In genomic region chr5:24343977-24344436, GRCm38 (mm10) we compare ENCODE assay signal across 8 mouse cellular contexts. TPM values are rescaled to one million over a fixed set of nuclear protein-coding genes. Genes with fewer than 3 reads are reported as not detected.
DNase-seq lines count a peak whose midpoint lies in the region; ATAC-seq and TF ChIP-seq lines count a peak whose summit lies in the region.

No protein-coding gene starts in this region.

- H3K9ac ChIP-seq in lung, embryonic 14.5 days, result no peak overlapping the region
- no peak overlapping the region for H3K9ac ChIP-seq in forebrain, embryonic 15.5 days (replicated peaks)
- H3K9ac ChIP-seq in liver, embryonic 14.5 days (replicated peaks), result no peak overlapping the region
- peak overlapping the region; percentile 51 for H3K9ac ChIP-seq in stomach, embryonic 16.5 days (ENCODE audit: low read length)

- H3K27ac ChIP-seq in lung, embryonic 14.5 days (ENCODE audit: low read depth), result peak overlapping the region; percentile 54; the same call in 1 of the 2 replicates
- H3K27ac ChIP-seq in forebrain, embryonic 15.5 days (replicated peaks), result peak overlapping the region; percentile 87
- no peak overlapping the region for H3K27ac ChIP-seq in liver, embryonic 14.5 days
- peak overlapping the region; percentile 84 for H3K27ac ChIP-seq in stomach, embryonic 16.5 days (ENCODE audit: low read length)

- 17% methylated on average over 2 of the region's 2 CpGs for WGBS in lung, embryonic 14.5 days
- WGBS in forebrain, embryonic 15.5 days, result 7% methylated on average over 2 of the region's 2 CpGs
- WGBS in liver, embryonic 14.5 days (ENCODE audit: insufficient replicate concordance), result 8% methylated on average over 2 of the region's 2 CpGs
- 21% methylated on average over 2 of the region's 2 CpGs for WGBS in stomach, embryonic 16.5 days

- 0 out of 2 replicates have a peak, but pooled peaks have one; percentile 19 for TF ChIP-seq EP300 in liver, embryonic 14.5 days (IDR thresholded peaks at IDR 0.05; ENCODE audit: low read depth)

- H3K4me3 ChIP-seq in lung, embryonic 14.5 days (ENCODE audit: low read depth, low read length), result no peak overlapping the region
- no peak overlapping the region for H3K4me3 ChIP-seq in forebrain, embryonic 15.5 days
- no peak overlapping the region for H3K4me3 ChIP-seq in liver, embryonic 14.5 days (ENCODE audit: insufficient read depth in 1 of 2, low read depth in 2 of 2, low read length in 2 of 2)
- no peak overlapping the region for H3K4me3 ChIP-seq in stomach, embryonic 16.5 days (replicated peaks; ENCODE audit: low read length)

- no peaks in the 10 kb centered on the region for H3K36me3 ChIP-seq in lung, embryonic 14.5 days (ENCODE audit: insufficient read depth)
- no peaks in the 10 kb centered on the region for H3K36me3 ChIP-seq in forebrain, embryonic 15.5 days
- H3K36me3 ChIP-seq in liver, embryonic 14.5 days (replicated peaks; ENCODE audit: control insufficient read depth, insufficient read depth, low read depth), result no peaks in the 10 kb centered on the region
- H3K36me3 ChIP-seq in stomach, embryonic 16.5 days (ENCODE audit: control insufficient read depth, insufficient read depth, low read length), result no peaks in the 10 kb centered on the region

- H3K4me2 ChIP-seq in lung, embryonic 14.5 days, result peak overlapping the region; percentile 43
- H3K4me2 ChIP-seq in forebrain, embryonic 15.5 days (replicated peaks), result peak overlapping the region; percentile 20
- no peak overlapping the region for H3K4me2 ChIP-seq in liver, embryonic 14.5 days (ENCODE audit: low read depth)
- peak overlapping the region; percentile 44 for H3K4me2 ChIP-seq in stomach, embryonic 16.5 days (ENCODE audit: low read depth, low read length)

- H3K27me3 ChIP-seq in lung, embryonic 14.5 days (ENCODE audit: insufficient read depth, low read length), result peaks cover 1% of the 10 kb centered on the region; the same call in 1 of the 2 replicates
- peaks cover under 1% of the 10 kb centered on the region; the same call in 1 of the 2 replicates for H3K27me3 ChIP-seq in forebrain, embryonic 15.5 days
- H3K27me3 ChIP-seq in liver, embryonic 14.5 days (ENCODE audit: control insufficient read depth, insufficient read depth, low read length), result peaks cover 9% of the 10 kb centered on the region
- H3K27me3 ChIP-seq in stomach, embryonic 16.5 days (ENCODE audit: control insufficient read depth, insufficient read depth, low read length), result no peaks in the 10 kb centered on the region

- H3K4me1 ChIP-seq in lung, embryonic 14.5 days (ENCODE audit: insufficient read depth), result peaks cover 50% of the 10 kb centered on the region
- H3K4me1 ChIP-seq in forebrain, embryonic 15.5 days, result peaks cover 51% of the 10 kb centered on the region
- peaks cover 5 to 20% of the 10 kb centered on the region in 2 experiments; a peak in 3 of 4 replicates for H3K4me1 ChIP-seq in liver, embryonic 14.5 days (replicated peaks; ENCODE audit: control insufficient read depth in 2 of 2, insufficient read depth in 2 of 2, low read length in 1 of 2)
- H3K4me1 ChIP-seq in stomach, embryonic 16.5 days (ENCODE audit: control insufficient read depth, insufficient read depth, low read length), result peaks cover 38% of the 10 kb centered on the region

- no peaks in the 10 kb centered on the region for H3K9me3 ChIP-seq in lung, embryonic 14.5 days (ENCODE audit: low read depth, low read length)
- H3K9me3 ChIP-seq in forebrain, embryonic 15.5 days, result no peaks in the 10 kb centered on the region
- H3K9me3 ChIP-seq in liver, embryonic 14.5 days (ENCODE audit: control insufficient read depth, low read length), result no peaks in the 10 kb centered on the region
- no peaks in the 10 kb centered on the region for H3K9me3 ChIP-seq in stomach, embryonic 16.5 days (replicated peaks; ENCODE audit: control insufficient read depth, low read length)

- TF ChIP-seq CTCF in lung, embryonic 14.5 days (IDR thresholded peaks at IDR 0.05; ENCODE audit: low read depth), result no peak
- no peak for TF ChIP-seq CTCF in liver, embryonic 14.5 days (IDR thresholded peaks at IDR 0.05; ENCODE audit: low read depth)

- DNase-seq in lung, embryonic 14.5 days, result peak; percentile 53
- DNase-seq in lung, adult 18-20 months, result no peak
- peak in 2 of 3 experiments; percentile 9 to 11 for DNase-seq in liver, embryonic 14.5 days (ENCODE audit: low read depth in 3 of 3, low spot score in 3 of 3)
- no peak for DNase-seq in cerebellum, postnatal 25 days
- no peak for DNase-seq in left cerebral cortex, postnatal 25 days (ENCODE audit: low spot score in 2 of 2)
- DNase-seq in c-Kit-positive CD71-positive TER-119-positive erythroid progenitor cells, embryonic 14.5 days (ENCODE audit: low spot score), result no peak

- ATAC-seq in lung, embryonic 14.5 days (ENCODE audit: insufficient read depth), result no peak
- ATAC-seq in forebrain, embryonic 15.5 days (replicated peaks), result peak; percentile 24
- peak; percentile 51 for ATAC-seq in liver, embryonic 14.5 days (ENCODE audit: insufficient read depth)
- ATAC-seq in stomach, embryonic 16.5 days (ENCODE audit: insufficient read depth, low FRiP score), result no peak

- intact Hi-C loops in left cerebral cortex, postnatal 25 days (cut with DNase I), result no loop called here

RNA-seq across cellular contexts. Expression of gene Kcnh2, which starts 7.4 kb away (rescaled TPM):
- 3.9 and 5.5 TPM in 2 replicates for polyA plus RNA-seq in lung, embryonic 14.5 days (2014; fragmentation: Nextera tagmentation; extraction: Ambion mirVana)
- 5.2 and 6.4 TPM in 2 replicates for polyA plus RNA-seq in forebrain, embryonic 15.5 days (2015; fragmentation: Nextera tagmentation; extraction: Ambion mirVana)
- polyA plus RNA-seq in liver, embryonic 14.5 days (2012; rRNA removed), result 0.44 and 0.93 TPM in 2 replicates
- polyA plus RNA-seq in liver, embryonic 14.5 days (2014; fragmentation: Nextera tagmentation; extraction: Ambion mirVana), result 0.05 and 0.28 TPM in 2 replicates
- 5.6 and 6.5 TPM in 2 replicates for polyA plus RNA-seq in stomach, embryonic 16.5 days (2015; fragmentation: Nextera tagmentation; extraction: Ambion mirVana)
- total RNA-seq in left cerebral cortex, postnatal 25 days (2021), result 10 to 100 TPM; 22.5 to 30.1 TPM

RNA-seq across cellular contexts. Expression of gene Nos3, which starts 20.6 kb away (rescaled TPM):
- polyA plus RNA-seq in lung, embryonic 14.5 days (2014; fragmentation: Nextera tagmentation; extraction: Ambion mirVana), result 13.8 and 15.7 TPM in 2 replicates
- 7.4 TPM in 2 replicates for polyA plus RNA-seq in forebrain, embryonic 15.5 days (2015; fragmentation: Nextera tagmentation; extraction: Ambion mirVana)
- 1.3 and 1.4 TPM in 2 replicates for polyA plus RNA-seq in liver, embryonic 14.5 days (2012; rRNA removed)
- polyA plus RNA-seq in liver, embryonic 14.5 days (2014; fragmentation: Nextera tagmentation; extraction: Ambion mirVana), result 1.5 TPM in 2 replicates
- 6.5 and 7.3 TPM in 2 replicates for polyA plus RNA-seq in stomach, embryonic 16.5 days (2015; fragmentation: Nextera tagmentation; extraction: Ambion mirVana)
- total RNA-seq in left cerebral cortex, postnatal 25 days (2021), result 1 to 10 TPM; 8.0 to 9.5 TPM

RNA-seq across cellular contexts. Expression of gene Atg9b, which starts 47.9 kb away (rescaled TPM):
- 0.53 and 0.71 TPM in 2 replicates for polyA plus RNA-seq in lung, embryonic 14.5 days (2014; fragmentation: Nextera tagmentation; extraction: Ambion mirVana)
- polyA plus RNA-seq in forebrain, embryonic 15.5 days (2015; fragmentation: Nextera tagmentation; extraction: Ambion mirVana), result 0.64 and 0.93 TPM in 2 replicates
- polyA plus RNA-seq in liver, embryonic 14.5 days (2012; rRNA removed), result 0.42 and 0.57 TPM in 2 replicates
- 0.14 and 0.35 TPM in 2 replicates for polyA plus RNA-seq in liver, embryonic 14.5 days (2014; fragmentation: Nextera tagmentation; extraction: Ambion mirVana)
- polyA plus RNA-seq in stomach, embryonic 16.5 days (2015; fragmentation: Nextera tagmentation; extraction: Ambion mirVana), result 4.2 and 5.9 TPM in 2 replicates
- total RNA-seq in left cerebral cortex, postnatal 25 days (2021), result 1 to 10 TPM; 2.3 to 3.0 TPM

RNA-seq across cellular contexts. Expression of gene Abcb8, which starts 49.5 kb away (rescaled TPM):
- 39.4 and 43.5 TPM in 2 replicates for polyA plus RNA-seq in lung, embryonic 14.5 days (2014; fragmentation: Nextera tagmentation; extraction: Ambion mirVana)
- 47.9 and 48.7 TPM in 2 replicates for polyA plus RNA-seq in forebrain, embryonic 15.5 days (2015; fragmentation: Nextera tagmentation; extraction: Ambion mirVana)
- 16.9 and 20.4 TPM in 2 replicates for polyA plus RNA-seq in liver, embryonic 14.5 days (2012; rRNA removed)
- polyA plus RNA-seq in liver, embryonic 14.5 days (2014; fragmentation: Nextera tagmentation; extraction: Ambion mirVana), result 18.0 and 19.5 TPM in 2 replicates
- polyA plus RNA-seq in stomach, embryonic 16.5 days (2015; fragmentation: Nextera tagmentation; extraction: Ambion mirVana), result 48.4 and 61.7 TPM in 2 replicates
- total RNA-seq in left cerebral cortex, postnatal 25 days (2021), result 10 to 100 TPM; 41.3 to 54.2 TPM

Comparison
In these comparisons a context has a peak if more than half of its experiments do, and no peak if none do; other contexts are left out.
1. DNase-seq: peak in lung, embryonic 14.5 days (single experiment) and liver, embryonic 14.5 days (2 of 3); none in lung, adult 18-20 months (0 of 2), cerebellum, postnatal 25 days (0 of 2), left cerebral cortex, postnatal 25 days (0 of 2) and c-Kit-positive CD71-positive TER-119-positive erythroid progenitor cells, embryonic 14.5 days (single experiment).
2. ATAC-seq: peak in forebrain, embryonic 15.5 days (single experiment) and liver, embryonic 14.5 days (single experiment); none in lung, embryonic 14.5 days (single experiment) and stomach, embryonic 16.5 days (single experiment).